Mouse (Mus musculus) hindbrain, embryonic 11.5 days (tissue): ENCODE data around the gene Serping1. TPM values are rescaled to one million over a fixed set of nuclear protein-coding genes. Genes with fewer than 3 reads are reported as not detected.
A peak's percentile ranks its signal among the peaks of the same experiment; 100 is the strongest.
"Not testable (repeated sequence)": the region's sequence is repeated elsewhere in the genome, so short reads cannot be mapped to it uniquely, and the experiment has no call there.

Source experiments
- ATAC-seq: fragments of 200-750 bp; cut with Nextera tagmentation; 2 replicates; pipeline ENCODE4 v1.8.0; 2017; ENCODE audit warnings: mild to moderate bottlenecking, moderate TSS enrichment, moderate library complexity; ENCODE audit not compliant: low FRiP score
- DNase-seq: peaks from one replicate; pipeline ENCODE4 v3.0.0-alpha.2; 2015; ENCODE audit warnings: low spot score
- H3K27ac ChIP-seq: fragments of 300-500 bp; sonication (generic); 2 replicates; pipeline ENCODE4 v1.5.1; 2014; ENCODE audit warnings: mild to moderate bottlenecking, low read depth, low read length
- H3K27me3 ChIP-seq: fragments of 300-500 bp; sonication (generic); 2 replicates; pipeline ENCODE4 v1.6.1; 2014; ENCODE audit warnings: mild to moderate bottlenecking, low read length, moderate library complexity, mixed read lengths; ENCODE audit not compliant: control insufficient read depth, insufficient read depth
- H3K36me3 ChIP-seq: fragments of 300-500 bp; sonication (generic); 2 replicates; pipeline ENCODE4 v1.6.1; 2014; ENCODE audit warnings: mild to moderate bottlenecking, low read length, moderate library complexity, mixed read lengths; ENCODE audit not compliant: control insufficient read depth, insufficient read depth
- H3K4me1 ChIP-seq: fragments of 300-500 bp; sonication (generic); replicated peaks from 2 replicates; pipeline ENCODE4 v1.6.1; 2014; ENCODE audit warnings: low read length, mixed read lengths; ENCODE audit not compliant: control insufficient read depth, insufficient read depth
- H3K4me2 ChIP-seq: fragments of 300-500 bp; sonication (generic); replicated peaks from 2 replicates; pipeline ENCODE4 v1.6.1; 2014; ENCODE audit warnings: mild to moderate bottlenecking, low read depth, low read length
- H3K4me3 ChIP-seq: fragments of 300-500 bp; sonication (generic); 2 replicates; pipeline ENCODE4 v1.5.1; 2014; ENCODE audit warnings: low read depth, low read length
- H3K9ac ChIP-seq: fragments of 300-500 bp; sonication (generic); 2 replicates; pipeline ENCODE4 v1.6.1; 2014; ENCODE audit warnings: low read depth, low read length
- H3K9me3 ChIP-seq: fragments of 300-500 bp; sonication (generic); 2 replicates; pipeline ENCODE4 v1.6.1; 2016; ENCODE audit warnings: low read length; ENCODE audit not compliant: control insufficient read depth
- WGBS: fragments of 180-500 bp; shearing (Covaris S2); extraction: QIAGEN DNeasy Blood & Tissue Kit; methylation state at CpG from one replicate; pipeline ENCODE4 v1.1.7; 2014; 5-methylcytosine and 5-hydroxymethylcytosine counted together
- polyA plus RNA-seq: library from polyadenylated mRNA; unstranded; fragments of >200 nt; fragmentation: Nextera tagmentation; extraction: Ambion mirVana; gene quantifications from 2 replicates; pipeline ENCODE4 v1.2.1, GENCODE M21; 2014

Serping1 gene
- polyA plus RNA-seq, 1 experiment from 2014 or later = 46.1 TPM

- ATAC-seq (no peak), DNase-seq (no peak)
- Histone ChIP-seq H3K4me1 (no peaks in the 10 kb centered on the region), H3K4me3 (no peak overlapping the region), H3K36me3 (no peaks in the 10 kb centered on the region), H3K4me2 (no peak overlapping the region), H3K27me3 (no peaks in the 10 kb centered on the region), H3K9ac (no peak overlapping the region), H3K9me3 (no peaks in the 10 kb centered on the region), H3K27ac (no peak overlapping the region)
- WGBS = 65% methylated on average over 5 of the region's 5 CpGs
These were observed 31.3 kb upstream of the Serping1 start for GRCm38 (mm10) chr2:84806546-84806945.

GRCm38 (mm10) chr2:84803963-84804362, 28.7 kb upstream of the Serping1 start:
- Histone ChIP-seq H3K9me3 (no peaks in the 10 kb centered on the region), H3K4me1 (no peaks in the 10 kb centered on the region), H3K36me3 (no peaks in the 10 kb centered on the region), H3K9ac (no peak overlapping the region), H3K4me2 (no peak overlapping the region), H3K27ac (no peak overlapping the region), H3K4me3 (no peak overlapping the region), H3K27me3 (no peaks in the 10 kb centered on the region)
- WGBS = 93% methylated on average over 7 of the region's 7 CpGs
- DNase-seq (no peak), ATAC-seq (no peak)

GRCm38 (mm10) chr2:84801223-84801622, 26.0 kb upstream of the Serping1 start:
- H3K9me3 ChIP-seq, H3K9ac ChIP-seq, DNase-seq, ATAC-seq, H3K4me2 ChIP-seq, H3K36me3 ChIP-seq, H3K27me3 ChIP-seq, H3K4me1 ChIP-seq, H3K27ac ChIP-seq, H3K4me3 ChIP-seq: not testable (repeated sequence)
- WGBS = 87% methylated on average over 4 of the region's 5 CpGs

DNA sequence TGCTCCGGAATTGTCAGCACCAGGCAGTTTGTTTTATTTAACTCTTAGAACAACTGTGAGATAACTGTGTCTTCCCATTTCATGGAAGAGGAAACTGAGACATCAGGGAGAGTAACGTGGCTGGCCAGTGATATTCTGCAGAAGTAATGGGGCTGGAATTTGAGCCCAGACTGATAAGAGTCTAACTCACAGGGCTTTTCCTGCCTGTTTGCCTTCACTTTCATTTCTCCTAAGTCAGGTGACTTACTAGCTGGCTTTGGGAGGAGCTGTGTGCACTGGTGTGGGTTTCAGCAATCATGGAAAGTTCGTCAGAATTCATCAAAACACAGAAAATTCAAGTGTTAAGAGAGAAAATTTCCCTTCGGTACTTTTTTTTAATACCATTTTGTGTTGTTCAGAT, 25.1 kb upstream of the Serping1 start:
- Histone ChIP-seq H3K4me3 (no peak overlapping the region), H3K4me2 (no peak overlapping the region), H3K4me1 (no peaks in the 10 kb centered on the region), H3K9me3 (no peaks in the 10 kb centered on the region), H3K27me3 (no peaks in the 10 kb centered on the region), H3K9ac (no peak overlapping the region), H3K27ac (no peak overlapping the region), H3K36me3 (no peaks in the 10 kb centered on the region)
- ATAC-seq (no peak), DNase-seq (no peak)
- WGBS = 85% methylated on average over 4 of the region's 4 CpGs

DNA sequence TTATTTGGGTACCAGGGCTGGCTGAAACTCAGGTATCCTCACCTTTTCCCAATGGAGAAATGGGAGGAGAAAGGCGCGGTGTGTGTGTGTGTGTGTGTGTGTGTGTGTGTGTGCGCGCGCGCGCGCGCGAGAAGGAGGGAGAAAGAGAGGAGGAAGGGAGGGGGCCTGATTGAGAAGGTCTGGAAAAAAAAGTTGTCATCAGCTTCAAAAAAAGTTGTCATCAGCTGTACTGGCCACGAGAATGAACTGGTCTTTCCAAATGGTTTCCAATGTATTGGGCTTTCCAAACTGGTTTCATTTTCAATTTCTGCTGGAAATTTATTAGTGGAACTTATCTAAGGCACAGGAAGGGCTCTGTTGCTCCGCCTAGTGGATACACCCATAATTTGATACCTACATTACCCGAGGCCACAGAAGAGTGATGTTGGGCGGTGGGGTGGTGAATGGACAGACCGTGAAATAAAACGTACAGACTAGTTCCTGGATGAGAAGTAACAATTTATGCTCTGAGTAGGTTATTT, 23.9 kb upstream of the Serping1 start:
- H3K27ac ChIP-seq = peak overlapping the region; percentile 53; the same call in 1 of the 2 replicates
- under 1% methylated on average over 8 of the region's 16 CpGs for WGBS
- H3K4me2 ChIP-seq = peak overlapping the region; percentile 82
- no peaks in the 10 kb centered on the region for H3K9me3 ChIP-seq
- peak overlapping the region; percentile 64 for H3K9ac ChIP-seq
- no peaks in the 10 kb centered on the region for H3K36me3 ChIP-seq
- ATAC-seq (peak; percentile 71), DNase-seq (peak; percentile 80)
- H3K27me3 ChIP-seq = no peaks in the 10 kb centered on the region
- H3K4me3 ChIP-seq = peak overlapping the region; percentile 57
- no peaks in the 10 kb centered on the region for H3K4me1 ChIP-seq

DNA sequence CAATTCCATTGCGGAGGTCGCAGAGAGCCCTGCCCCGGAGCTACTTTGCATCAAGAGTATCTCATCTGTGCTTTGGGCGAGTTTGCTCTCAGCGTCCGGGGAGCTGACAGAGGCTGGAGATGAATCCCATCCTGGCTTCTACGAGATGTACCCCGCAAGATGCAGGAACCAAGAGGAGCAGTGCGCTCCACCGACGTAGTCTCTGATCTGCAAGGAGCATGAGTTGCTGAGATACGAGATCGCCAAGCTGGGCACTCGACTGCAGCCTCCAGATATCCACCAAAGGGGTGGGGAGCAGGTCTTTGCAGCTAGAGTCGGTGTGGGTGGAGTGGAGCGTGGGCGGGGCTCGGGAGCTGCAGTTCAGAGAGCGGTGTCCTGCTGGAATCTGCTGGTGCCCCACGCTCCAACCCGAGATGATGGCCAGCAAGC, 23.3 kb upstream of the Serping1 start, which contains the start of gene Ube2l6:
Gene Ube2l6 (plus strand): TSS at position 336 of the 429 bp plus-strand sequence.
- DNase-seq (peak; percentile 76), ATAC-seq (peak; percentile 81)
- H3K4me2 ChIP-seq = peak within 1 kb of the TSS; percentile 82
- H3K4me3 ChIP-seq = peak within 1 kb of the TSS; percentile 57
- no peaks in the 10 kb centered on the region for H3K4me1 ChIP-seq
- peak within 1 kb of the TSS; percentile 64 for H3K9ac ChIP-seq
- 1% methylated on average over 21 of the region's 21 CpGs for WGBS
- H3K27ac ChIP-seq = peak within 1 kb of the TSS; percentile 53; the same call in 1 of the 2 replicates
- no peaks in the 10 kb centered on the region for H3K9me3 ChIP-seq
- H3K27me3 ChIP-seq = no peaks in the 10 kb centered on the region
- H3K36me3 ChIP-seq = no peaks in the 10 kb centered on the region

DNA sequence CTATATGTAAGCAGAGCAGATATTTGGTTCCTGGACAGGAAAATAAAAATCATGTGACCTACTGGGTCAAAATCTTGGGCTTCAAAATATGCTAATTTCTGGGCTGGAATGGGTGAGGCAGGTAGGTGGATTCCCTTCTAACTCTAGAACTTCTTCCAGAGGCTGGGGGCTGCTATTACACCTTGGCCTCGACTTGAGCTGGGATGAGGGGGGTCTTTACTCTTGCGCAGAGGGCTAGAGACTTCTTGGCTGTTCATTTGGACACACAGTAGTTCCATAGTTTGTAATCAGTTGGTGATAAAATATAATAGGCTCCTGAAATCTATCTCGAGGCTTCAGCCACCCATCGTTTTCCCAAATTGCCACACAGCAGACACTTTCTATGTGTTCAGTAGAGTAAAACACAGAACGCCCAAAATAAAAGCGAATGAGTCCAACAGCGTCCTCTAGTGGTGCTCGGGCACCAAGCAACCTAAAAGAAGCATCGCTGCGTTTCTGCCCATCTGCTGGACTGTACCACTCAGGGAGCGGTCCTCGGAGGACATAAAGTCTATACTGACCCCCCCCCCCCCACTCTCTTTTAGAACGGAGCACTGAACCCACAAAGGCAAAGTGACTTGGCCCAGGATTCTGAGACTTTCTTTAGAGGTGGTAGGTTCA, 22.7 kb upstream of the Serping1 start:
- WGBS = 9% methylated on average over 13 of the region's 13 CpGs

GRCm38 (mm10) chr2:84793871-84794270, 18.6 kb upstream of the Serping1 start:
- H3K4me3 ChIP-seq = no peak overlapping the region
- H3K27me3 ChIP-seq = no peaks in the 10 kb centered on the region
- no peaks in the 10 kb centered on the region for H3K9me3 ChIP-seq
- H3K36me3 ChIP-seq = no peaks in the 10 kb centered on the region
- no peaks in the 10 kb centered on the region for H3K4me1 ChIP-seq
- H3K27ac ChIP-seq = no peak overlapping the region
- 85% methylated on average over 3 of the region's 3 CpGs for WGBS
- no peak overlapping the region for H3K9ac ChIP-seq
- no peak overlapping the region for H3K4me2 ChIP-seq
- no peak for DNase-seq
- no peak for ATAC-seq

More for the DNA sequence above, 22.7 kb upstream of the Serping1 start:
- H3K36me3 ChIP-seq = no peaks in the 10 kb centered on the region
- H3K4me3 ChIP-seq = peak overlapping the region; percentile 57
- peak; percentile 82 for ATAC-seq
- peak overlapping the region; percentile 82 for H3K4me2 ChIP-seq
- H3K9ac ChIP-seq = peak overlapping the region; percentile 64
- no peaks in the 10 kb centered on the region for H3K9me3 ChIP-seq
- peak; percentile 92 for DNase-seq
- peak overlapping the region; percentile 53; the same call in 1 of the 2 replicates for H3K27ac ChIP-seq
- H3K4me1 ChIP-seq = no peaks in the 10 kb centered on the region
- no peaks in the 10 kb centered on the region for H3K27me3 ChIP-seq

DNA sequence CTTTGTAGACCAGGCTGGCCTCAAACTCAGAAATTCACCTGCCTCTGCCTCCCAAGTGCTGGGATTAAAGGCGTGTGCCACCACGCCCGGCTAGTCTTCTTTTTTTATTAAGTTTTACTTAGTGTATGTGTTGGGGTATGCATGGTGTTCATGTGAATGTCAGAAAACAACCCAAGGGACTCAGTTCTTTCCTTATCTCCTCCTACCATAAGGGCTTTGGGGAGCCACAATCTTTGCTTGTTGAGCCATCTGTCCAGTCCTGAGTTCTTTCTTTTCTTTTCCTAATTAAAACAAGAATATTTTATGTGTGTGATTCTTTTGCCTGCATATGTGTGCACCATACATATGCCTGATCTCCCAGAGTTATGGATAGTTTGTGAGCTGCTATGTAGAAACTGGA, 17.9 kb upstream of the Serping1 start:
- H3K9me3 ChIP-seq = no peaks in the 10 kb centered on the region
- ATAC-seq = no peak
- H3K27ac ChIP-seq = no peak overlapping the region
- no peak for DNase-seq
- no peak overlapping the region for H3K4me2 ChIP-seq
- H3K27me3 ChIP-seq = no peaks in the 10 kb centered on the region
- WGBS = 89% methylated on average over 3 of the region's 3 CpGs
- no peak overlapping the region for H3K9ac ChIP-seq
- no peak overlapping the region for H3K4me3 ChIP-seq
- H3K36me3 ChIP-seq = no peaks in the 10 kb centered on the region
- H3K4me1 ChIP-seq = no peaks in the 10 kb centered on the region
